Mouse (Mus musculus): ENCODE measurements around the gene Gngt2. TPM values are rescaled to one million over a fixed set of nuclear protein-coding genes. Genes with fewer than 3 reads are reported as not detected.

Gngt2 gene
- polyA plus RNA-seq, 1 experiment from 2014 or later: 5.6 TPM

- peaks cover 20% of the 10 kb centered on the region for H3K27me3 ChIP-seq (ENCODE audit: control insufficient read depth, insufficient read depth, low read length)
- 90% methylated on average over 3 of the region's 3 CpGs for WGBS
- no peak for DNase-seq (ENCODE audit: low spot score, missing footprints)
These were observed 15.5 kb upstream of the Gngt2 start for GRCm38 (mm10) chr11:95821511-95821910.

GRCm38 (mm10) chr11:95822437-95822836 lies 14.6 kb upstream of the Gngt2 start:
- Histone ChIP-seq H3K27me3 (ENCODE audit: control insufficient read depth, insufficient read depth, low read length) (peaks cover 26% of the 10 kb centered on the region), H3K4me3 (ENCODE audit: low read depth, low read length) (no peak overlapping the region), H3K4me2 (no peak overlapping the region), H3K9me3 (ENCODE audit: control insufficient read depth, low read length) (no peaks in the 10 kb centered on the region), H3K36me3 (ENCODE audit: control insufficient read depth, insufficient read depth, low read length) (no peaks in the 10 kb centered on the region), H3K9ac (ENCODE audit: low read length) (no peak overlapping the region), H3K4me1 (ENCODE audit: control insufficient read depth, insufficient read depth, low read length) (peaks cover 11% of the 10 kb centered on the region), H3K27ac (ENCODE audit: low read depth, low read length) (no peak overlapping the region)
- 97% methylated on average over 4 of the region's 4 CpGs for WGBS
- DNase-seq (ENCODE audit: low spot score, missing footprints): no peak
- no peak for ATAC-seq (ENCODE audit: low FRiP score)

More at GRCm38 (mm10) chr11:95821511-95821910, 15.5 kb upstream of the Gngt2 start:
- Histone ChIP-seq H3K4me3 (ENCODE audit: low read depth, low read length) (no peak overlapping the region), H3K4me2 (no peak overlapping the region), H3K9me3 (ENCODE audit: control insufficient read depth, low read length) (no peaks in the 10 kb centered on the region), H3K9ac (ENCODE audit: low read length) (no peak overlapping the region), H3K4me1 (ENCODE audit: control insufficient read depth, insufficient read depth, low read length) (peaks cover 11% of the 10 kb centered on the region), H3K27ac (ENCODE audit: low read depth, low read length) (no peak overlapping the region), H3K36me3 (ENCODE audit: control insufficient read depth, insufficient read depth, low read length) (no peaks in the 10 kb centered on the region)
- ATAC-seq (ENCODE audit: low FRiP score): no peak

GRCm38 (mm10) chr11:95824071-95824876 lies 12.7 kb upstream of the Gngt2 start, which contains the start of gene Phospho1:
TSS of gene Phospho1 (plus strand) at chr11:95824499.
- Histone ChIP-seq H3K4me2 (peak within 1 kb of the TSS; percentile 97), H3K4me1 (ENCODE audit: control insufficient read depth, insufficient read depth, low read length) (peaks cover 11% of the 10 kb centered on the region), H3K4me3 (ENCODE audit: low read depth, low read length) (peak within 1 kb of the TSS; percentile 56), H3K9me3 (ENCODE audit: control insufficient read depth, low read length) (no peaks in the 10 kb centered on the region), H3K27ac (ENCODE audit: low read depth, low read length) (no peak within 1 kb of the TSS), H3K36me3 (ENCODE audit: control insufficient read depth, insufficient read depth, low read length) (no peaks in the 10 kb centered on the region), H3K27me3 (ENCODE audit: control insufficient read depth, insufficient read depth, low read length) (peaks cover 42% of the 10 kb centered on the region), H3K9ac (ENCODE audit: low read length) (peak within 1 kb of the TSS; percentile 73)
- under 1% methylated on average over 64 of the region's 78 CpGs for WGBS
- peak; percentile 98 for ATAC-seq (ENCODE audit: low FRiP score)
- DNase-seq (ENCODE audit: low spot score, missing footprints): peak; percentile 98

GRCm38 (mm10) chr11:95824877-95825243 lies 12.2 kb upstream of the Gngt2 start:
- peaks cover 11% of the 10 kb centered on the region for H3K4me1 ChIP-seq (ENCODE audit: control insufficient read depth, insufficient read depth, low read length)

GRCm38 (mm10) chr11:95825625-95826024 lies 11.4 kb upstream of the Gngt2 start:
- Histone ChIP-seq H3K4me2 (no peak overlapping the region), H3K4me3 (ENCODE audit: low read depth, low read length) (no peak overlapping the region), H3K9me3 (ENCODE audit: control insufficient read depth, low read length) (no peaks in the 10 kb centered on the region), H3K27me3 (ENCODE audit: control insufficient read depth, insufficient read depth, low read length) (peaks cover 55% of the 10 kb centered on the region), H3K27ac (ENCODE audit: low read depth, low read length) (no peak overlapping the region), H3K9ac (ENCODE audit: low read length) (no peak overlapping the region), H3K4me1 (ENCODE audit: control insufficient read depth, insufficient read depth, low read length) (peaks cover 13% of the 10 kb centered on the region), H3K36me3 (ENCODE audit: control insufficient read depth, insufficient read depth, low read length) (no peaks in the 10 kb centered on the region)
- ATAC-seq (ENCODE audit: low FRiP score) (no peak), DNase-seq (ENCODE audit: low spot score, missing footprints) (peak; percentile 85)
- 62% methylated on average over 3 of the region's 3 CpGs for WGBS

More at GRCm38 (mm10) chr11:95824877-95825243, 12.2 kb upstream of the Gngt2 start:
- Histone ChIP-seq H3K27me3 (ENCODE audit: control insufficient read depth, insufficient read depth, low read length) (peaks cover 47% of the 10 kb centered on the region), H3K27ac (ENCODE audit: low read depth, low read length) (no peak overlapping the region), H3K4me3 (ENCODE audit: low read depth, low read length) (peak overlapping the region; percentile 56), H3K9me3 (ENCODE audit: control insufficient read depth, low read length) (no peaks in the 10 kb centered on the region), H3K4me2 (peak overlapping the region; percentile 97), H3K9ac (ENCODE audit: low read length) (peak overlapping the region; percentile 73), H3K36me3 (ENCODE audit: control insufficient read depth, insufficient read depth, low read length) (no peaks in the 10 kb centered on the region)
- ATAC-seq (ENCODE audit: low FRiP score) (no peak; the same call in 1 of the 2 replicates), DNase-seq (ENCODE audit: low spot score, missing footprints) (peak; percentile 86)
- WGBS: 2% methylated on average over 11 of the region's 11 CpGs

GRCm38 (mm10) chr11:95826317-95827167 lies 10.5 kb upstream of the Gngt2 start:
- H3K9me3 ChIP-seq (ENCODE audit: control insufficient read depth, low read length): no peaks in the 10 kb centered on the region
- 55% methylated on average over 6 of the region's 6 CpGs for WGBS

GRCm38 (mm10) chr11:95827168-95827447 lies 9.9 kb upstream of the Gngt2 start:
- Histone ChIP-seq H3K27ac (ENCODE audit: low read depth, low read length) (no peak overlapping the region), H3K9me3 (ENCODE audit: control insufficient read depth, low read length) (no peaks in the 10 kb centered on the region), H3K27me3 (ENCODE audit: control insufficient read depth, insufficient read depth, low read length) (peaks cover 70% of the 10 kb centered on the region), H3K4me3 (ENCODE audit: low read depth, low read length) (no peak overlapping the region), H3K4me2 (no peak overlapping the region), H3K9ac (ENCODE audit: low read length) (no peak overlapping the region), H3K36me3 (ENCODE audit: control insufficient read depth, insufficient read depth, low read length) (no peaks in the 10 kb centered on the region), H3K4me1 (ENCODE audit: control insufficient read depth, insufficient read depth, low read length) (peaks cover 17% of the 10 kb centered on the region)
- 29% methylated on average over 3 of the region's 3 CpGs for WGBS
- DNase-seq (ENCODE audit: low spot score, missing footprints): no peak
- ATAC-seq (ENCODE audit: low FRiP score): no peak

More at GRCm38 (mm10) chr11:95826317-95827167, 10.5 kb upstream of the Gngt2 start:
- no peak overlapping the region for H3K4me3 ChIP-seq (ENCODE audit: low read depth, low read length)
- H3K9ac ChIP-seq (ENCODE audit: low read length): no peak overlapping the region
- ATAC-seq (ENCODE audit: low FRiP score) (no peak), DNase-seq (ENCODE audit: low spot score, missing footprints) (peak; percentile 81)
- no peaks in the 10 kb centered on the region for H3K36me3 ChIP-seq (ENCODE audit: control insufficient read depth, insufficient read depth, low read length)
- H3K4me2 ChIP-seq: no peak overlapping the region
- peaks cover 17% of the 10 kb centered on the region for H3K4me1 ChIP-seq (ENCODE audit: control insufficient read depth, insufficient read depth, low read length)
- peaks cover 64% of the 10 kb centered on the region for H3K27me3 ChIP-seq (ENCODE audit: control insufficient read depth, insufficient read depth, low read length)
- no peak overlapping the region for H3K27ac ChIP-seq (ENCODE audit: low read depth, low read length)

- ATAC-seq (ENCODE audit: low FRiP score): no peak
- H3K4me1 ChIP-seq (ENCODE audit: control insufficient read depth, insufficient read depth, low read length): peaks cover 17% of the 10 kb centered on the region
These were observed 9.4 kb upstream of the Gngt2 start for GRCm38 (mm10) chr11:95827464-95828085.

More at GRCm38 (mm10) chr11:95827464-95828085, 9.4 kb upstream of the Gngt2 start:
- Histone ChIP-seq H3K4me2 (no peak overlapping the region), H3K9me3 (ENCODE audit: control insufficient read depth, low read length) (no peaks in the 10 kb centered on the region), H3K4me3 (ENCODE audit: low read depth, low read length) (no peak overlapping the region), H3K9ac (ENCODE audit: low read length) (no peak overlapping the region), H3K27ac (ENCODE audit: low read depth, low read length) (no peak overlapping the region), H3K27me3 (ENCODE audit: control insufficient read depth, insufficient read depth, low read length) (peaks cover 75% of the 10 kb centered on the region), H3K36me3 (ENCODE audit: control insufficient read depth, insufficient read depth, low read length) (no peaks in the 10 kb centered on the region)
- WGBS: 17% methylated on average over 3 of the region's 3 CpGs
- DNase-seq (ENCODE audit: low spot score, missing footprints): peak; percentile 94

Measured in midbrain, embryonic 11.5 days (tissue).